Mouse (Mus musculus) heart, postnatal 0 days (tissue): ENCODE data around the gene Grk5.

Experiments
- CTCF ChIP-seq: IDR thresholded peaks from 2 replicates; pipeline ENCODE4 v1.5.1; 2016; ENCODE audit warnings: antibody characterized with exemption, control low read depth, low read depth
- EP300 ChIP-seq: IDR thresholded peaks from 2 replicates; pipeline ENCODE4 v1.6.1; 2016; ENCODE audit warnings: antibody characterized with exemption, low read depth

DNA sequence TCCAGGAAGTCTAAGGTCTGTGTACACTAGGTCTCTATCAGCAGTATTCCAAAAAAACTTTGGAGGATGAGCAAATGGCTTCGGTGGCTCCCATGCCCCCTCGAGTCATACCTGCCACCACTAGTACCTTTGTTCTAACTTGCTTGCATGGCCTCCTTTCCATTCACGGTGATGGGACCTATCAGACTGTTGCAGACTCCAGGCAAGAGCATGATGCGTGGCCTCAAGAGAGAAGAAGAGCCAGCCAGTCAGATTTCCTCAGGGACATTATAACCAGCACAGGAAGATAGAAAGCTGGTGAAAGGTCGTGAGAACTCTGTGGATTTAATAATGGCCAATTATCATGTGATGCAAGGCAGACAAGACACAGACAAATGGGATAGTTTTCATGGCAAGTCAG is 91.8 kb downstream of the Grk5 start:
- no peak for TF ChIP-seq EP300
- no peak for TF ChIP-seq CTCF
